8 mouse cellular contexts compared by ENCODE assay signal in the genomic region with DNA sequence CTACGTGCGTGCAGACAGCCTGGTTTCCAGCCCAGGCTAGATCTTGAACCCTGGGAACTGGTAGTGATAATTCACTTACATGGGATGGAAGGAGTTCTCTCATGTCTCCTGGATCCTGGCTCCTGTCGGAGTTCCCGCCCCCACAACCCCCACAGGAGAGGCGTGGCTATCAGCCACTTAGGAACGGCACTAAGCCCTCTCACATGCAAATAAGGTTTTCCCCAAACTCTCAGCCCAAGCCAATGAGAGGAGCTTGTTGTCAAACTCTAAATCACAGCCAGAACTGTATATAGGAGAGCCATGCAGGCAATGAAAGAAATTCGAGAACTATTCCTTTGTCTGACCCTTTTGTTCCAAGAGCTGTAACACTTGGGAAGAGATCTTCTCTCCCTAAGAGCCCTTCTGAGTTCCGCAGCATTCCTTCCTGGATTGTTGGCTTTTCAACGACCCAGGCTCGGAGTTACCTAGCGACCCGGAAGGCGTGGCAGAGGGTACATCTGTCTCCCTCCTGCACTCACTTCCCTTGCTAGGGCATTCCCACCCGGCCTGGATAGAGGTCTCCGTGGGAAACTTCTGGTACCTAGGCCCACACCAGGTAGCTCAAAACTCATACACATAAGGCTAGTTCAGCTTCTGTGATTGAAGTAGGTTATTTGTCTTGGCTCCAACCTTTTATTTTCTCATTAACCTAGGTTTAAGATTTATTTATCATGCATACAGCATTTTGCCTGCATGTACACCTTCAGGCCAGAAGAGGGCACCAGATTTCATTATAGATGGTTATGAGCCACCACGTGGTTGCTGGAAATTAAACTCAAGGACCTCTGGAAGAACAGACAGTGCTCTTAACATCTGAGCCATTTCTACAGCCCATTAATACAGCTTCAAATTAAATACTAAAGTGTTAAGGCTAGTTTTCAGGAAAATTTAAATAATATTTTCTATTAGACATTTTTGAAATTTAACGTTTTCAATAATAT. TPM values are rescaled to one million over a fixed set of nuclear protein-coding genes. Genes with fewer than 3 reads are reported as not detected.
A peak's percentile ranks its signal among the peaks of the same experiment; 100 is the strongest.
DNase-seq lines count a peak whose midpoint lies in the region; ATAC-seq lines count a peak whose summit lies in the region.

No protein-coding gene starts in this region.

- H3K9ac ChIP-seq in heart, embryonic 11.5 days (ENCODE audit: low read depth, low read length): peak overlapping the region; percentile 54; the same call in 1 of the 2 replicates
- no peak overlapping the region for H3K9ac ChIP-seq in embryonic facial prominence, embryonic 12.5 days
- no peak overlapping the region for H3K9ac ChIP-seq in intestine, embryonic 16.5 days (ENCODE audit: low read depth, low read length)

- H3K4me2 ChIP-seq in heart, embryonic 11.5 days: peak overlapping the region; percentile 64
- peak overlapping the region; percentile 46 for H3K4me2 ChIP-seq in embryonic facial prominence, embryonic 12.5 days (replicated peaks)
- peak overlapping the region; percentile 45 for H3K4me2 ChIP-seq in intestine, embryonic 16.5 days (ENCODE audit: low read depth, low read length)

- WGBS in heart, embryonic 11.5 days (ENCODE audit: insufficient replicate concordance): 11% methylated on average over 17 of the region's 17 CpGs
- WGBS in embryonic facial prominence, embryonic 12.5 days: 11% methylated on average over 17 of the region's 17 CpGs
- 17% methylated on average over 17 of the region's 17 CpGs for WGBS in intestine, embryonic 16.5 days
- 11% methylated on average over 17 of the region's 17 CpGs for WGBS in midbrain, embryonic 10.5 days

- ATAC-seq in heart, embryonic 11.5 days (replicated peaks; ENCODE audit: insufficient number of reproducible peaks, low FRiP score, low TSS enrichment): no peak; the same call in 1 of the 2 replicates
- ATAC-seq in embryonic facial prominence, embryonic 12.5 days (ENCODE audit: insufficient number of reproducible peaks, insufficient read depth, low FRiP score, low TSS enrichment): no peak
- ATAC-seq in intestine, embryonic 16.5 days: no peak

- intact Hi-C loops in heart, postnatal 36 days (cut with DNase I): no loop called here

- peak overlapping the region; percentile 36 for H3K4me3 ChIP-seq in heart, embryonic 11.5 days (ENCODE audit: low read depth, low read length)
- H3K4me3 ChIP-seq in embryonic facial prominence, embryonic 12.5 days: peak overlapping the region; percentile 23
- H3K4me3 ChIP-seq in intestine, embryonic 16.5 days (ENCODE audit: low read length): peak overlapping the region; percentile 18; the same call in 1 of the 2 replicates
- peak overlapping the region; percentile 49 for H3K4me3 ChIP-seq in midbrain, embryonic 10.5 days

- no peaks in the 10 kb centered on the region for H3K4me1 ChIP-seq in heart, embryonic 11.5 days (ENCODE audit: control insufficient read depth, insufficient read depth, low read length)
- no peaks in the 10 kb centered on the region for H3K4me1 ChIP-seq in embryonic facial prominence, embryonic 12.5 days
- H3K4me1 ChIP-seq in intestine, embryonic 16.5 days (ENCODE audit: control insufficient read depth, insufficient read depth, low read length): no peaks in the 10 kb centered on the region; the same call in 1 of the 2 replicates
- H3K4me1 ChIP-seq in midbrain, embryonic 10.5 days: peaks cover 8% of the 10 kb centered on the region; the same call in 1 of the 2 replicates

- no peaks in the 10 kb centered on the region for H3K9me3 ChIP-seq in heart, embryonic 11.5 days (replicated peaks; ENCODE audit: control insufficient read depth, low read length)
- no peaks in the 10 kb centered on the region for H3K9me3 ChIP-seq in embryonic facial prominence, embryonic 12.5 days
- H3K9me3 ChIP-seq in intestine, embryonic 16.5 days (ENCODE audit: control insufficient read depth, low read length): no peaks in the 10 kb centered on the region
- no peaks in the 10 kb centered on the region for H3K9me3 ChIP-seq in midbrain, embryonic 10.5 days (replicated peaks)

- no peak overlapping the region for H3K27ac ChIP-seq in heart, embryonic 11.5 days (ENCODE audit: low read depth, low read length)
- no peak overlapping the region for H3K27ac ChIP-seq in embryonic facial prominence, embryonic 12.5 days
- no peak overlapping the region for H3K27ac ChIP-seq in intestine, embryonic 16.5 days (ENCODE audit: low read length)
- peak overlapping the region; percentile 66 for H3K27ac ChIP-seq in midbrain, embryonic 10.5 days (replicated peaks)

- DNase-seq in heart, postnatal 36 days: no peak
- peak; percentile 41 for DNase-seq in midbrain, embryonic 10.5 days (ENCODE audit: low spot score)
- no peak for DNase-seq in gastrocnemius, postnatal 10 days
- no peak for DNase-seq in adipocyte (ENCODE audit: low spot score)
- DNase-seq in spleen, adult 18-20 months: no peak

- no peaks in the 10 kb centered on the region for H3K36me3 ChIP-seq in heart, embryonic 11.5 days (ENCODE audit: control insufficient read depth, insufficient read depth, low read length)
- no peaks in the 10 kb centered on the region for H3K36me3 ChIP-seq in embryonic facial prominence, embryonic 12.5 days
- no peaks in the 10 kb centered on the region for H3K36me3 ChIP-seq in intestine, embryonic 16.5 days (ENCODE audit: control insufficient read depth, insufficient read depth, low read length)
- H3K36me3 ChIP-seq in midbrain, embryonic 10.5 days: no peaks in the 10 kb centered on the region

- H3K27me3 ChIP-seq in heart, embryonic 11.5 days (ENCODE audit: control insufficient read depth, insufficient read depth, low read length): no peaks in the 10 kb centered on the region
- no peaks in the 10 kb centered on the region for H3K27me3 ChIP-seq in embryonic facial prominence, embryonic 12.5 days
- no peaks in the 10 kb centered on the region for H3K27me3 ChIP-seq in intestine, embryonic 16.5 days (replicated peaks; ENCODE audit: control insufficient read depth, insufficient read depth, low read length)
- no peaks in the 10 kb centered on the region for H3K27me3 ChIP-seq in midbrain, embryonic 10.5 days (ENCODE audit: low read depth, poor library complexity, severe bottlenecking)

RNA-seq across cellular contexts. Expression of gene Armh4, which starts 46.3 kb away (rescaled TPM):
- polyA plus RNA-seq in heart, embryonic 11.5 days (2014; fragmentation: Nextera tagmentation; extraction: Ambion mirVana): 96.7 and 120 TPM in 2 replicates
- total RNA-seq in heart, postnatal 36 days (2021): 1 to 10 TPM; 6.5 to 8.1 TPM
- polyA plus RNA-seq in embryonic facial prominence, embryonic 12.5 days (2016; fragmentation: Nextera tagmentation; extraction: Ambion mirVana): 25.8 and 26.1 TPM in 2 replicates
- 13.3 and 14.6 TPM in 2 replicates for polyA plus RNA-seq in intestine, embryonic 16.5 days (2015; fragmentation: Nextera tagmentation; extraction: Ambion mirVana)
- polyA plus RNA-seq in midbrain, embryonic 10.5 days (2016; fragmentation: Nextera tagmentation; extraction: Ambion mirVana): 57.4 and 63.5 TPM in 2 replicates
- 1 to 10 TPM; 7.0 to 8.1 TPM for total RNA-seq in gastrocnemius, postnatal 10 days (2021)
